Mouse (Mus musculus) ES-E14 (cell line): ENCODE results near the gene Macf1.

Source experiments
- CHD2 ChIP-seq: IDR thresholded peaks from 2 replicates; pipeline ENCODE4 v1.6.1; 2014; ENCODE audit warnings: mild to moderate bottlenecking, low read depth, low read length, inconsistent platforms
- HCFC1 ChIP-seq: IDR thresholded peaks from 2 replicates; pipeline ENCODE4 v1.6.1; 2012; ENCODE audit warnings: low read length, inconsistent platforms, borderline replicate concordance; ENCODE audit not compliant: insufficient read depth
- MAFK ChIP-seq: IDR thresholded peaks from 2 replicates; pipeline ENCODE4 v1.6.1; 2014; ENCODE audit warnings: mild to moderate bottlenecking, low read depth, low read length, inconsistent platforms; ENCODE audit not compliant: insufficient read depth
- ZC3H11A ChIP-seq: IDR thresholded peaks from 2 replicates; pipeline ENCODE4 v1.6.1; 2012; ENCODE audit warnings: low read depth, mild to moderate bottlenecking, inconsistent platforms, low read length, borderline replicate concordance
- ZNF384 ChIP-seq: IDR thresholded peaks from 2 replicates; pipeline ENCODE4 v1.6.1; 2012; ENCODE audit warnings: low read depth, low read length, inconsistent platforms

- TF ChIP-seq MAFK (no peak), CHD2 (no peak), HCFC1 (no peak), ZC3H11A (no peak), ZNF384 (no peak)
Measured at GRCm38 (mm10) chr4:123489086-123489485, 195.1 kb downstream of the Macf1 start.
